Mouse (Mus musculus) ES-E14 (cell line): ENCODE measurements around the gene A730049H05Rik. TPM values are rescaled to one million over a fixed set of nuclear protein-coding genes. Genes with fewer than 3 reads are reported as not detected.

Experiments
- DNase-seq: peaks from one replicate; pipeline ENCODE4 v3.0.0-alpha.2; 2013; ENCODE audit warnings: low read depth, low spot score
- H3K27ac ChIP-seq: 2 replicates; pipeline ENCODE4 v1.5.1; 2012; ENCODE audit warnings: low read depth, mild to moderate bottlenecking, low read length, moderate library complexity, mixed read lengths; ENCODE audit not compliant: poor library complexity, insufficient read depth, severe bottlenecking
- H3K36me3 ChIP-seq: 2 replicates; pipeline ENCODE4 v1.6.1; 2012; ENCODE audit warnings: mild to moderate bottlenecking, low read length, moderate library complexity, mixed read lengths; ENCODE audit not compliant: control insufficient read depth, poor library complexity, insufficient read depth, severe bottlenecking
- H3K4me1 ChIP-seq, 2 experiments: fragments of 150-350 bp in 1 of 2; sonication (generic) in 1 of 2; 2 replicates each; pipeline ENCODE4 v1.6.1; 2012; ENCODE audit warnings: low read length in 2 of 2, mild to moderate bottlenecking in 1 of 2, mixed read lengths in 1 of 2; ENCODE audit not compliant: control insufficient read depth in 2 of 2, insufficient read depth in 2 of 2, poor library complexity in 1 of 2
- H3K4me3 ChIP-seq, 2 experiments: fragments of 150-350 bp in 1 of 2; sonication (generic) in 1 of 2; 2 replicates each; pipeline ENCODE4 v1.5.1; 2012; ENCODE audit warnings: low read length in 2 of 2, low read depth in 1 of 2, mild to moderate bottlenecking in 1 of 2, mixed read lengths in 1 of 2; ENCODE audit not compliant: insufficient read depth in 1 of 2, poor library complexity in 1 of 2, severe bottlenecking in 1 of 2
- H3K9ac ChIP-seq: 2 replicates; pipeline ENCODE4 v1.6.1; 2012; ENCODE audit warnings: low read depth, mild to moderate bottlenecking, low read length, mixed read lengths; ENCODE audit not compliant: poor library complexity, insufficient read depth, severe bottlenecking
- H3K9me3 ChIP-seq: fragments of 150-350 bp; sonication (generic); 2 replicates; pipeline ENCODE4 v1.6.1; 2012; ENCODE audit warnings: low read depth, mild to moderate bottlenecking, low read length; ENCODE audit not compliant: control insufficient read depth, insufficient read depth
- CHD2 ChIP-seq: IDR thresholded peaks from 2 replicates; pipeline ENCODE4 v1.6.1; 2014; ENCODE audit warnings: mild to moderate bottlenecking, low read depth, low read length, inconsistent platforms
- HCFC1 ChIP-seq: IDR thresholded peaks from 2 replicates; pipeline ENCODE4 v1.6.1; 2012; ENCODE audit warnings: low read length, inconsistent platforms, borderline replicate concordance; ENCODE audit not compliant: insufficient read depth
- MAFK ChIP-seq: IDR thresholded peaks from 2 replicates; pipeline ENCODE4 v1.6.1; 2014; ENCODE audit warnings: mild to moderate bottlenecking, low read depth, low read length, inconsistent platforms; ENCODE audit not compliant: insufficient read depth
- ZC3H11A ChIP-seq: IDR thresholded peaks from 2 replicates; pipeline ENCODE4 v1.6.1; 2012; ENCODE audit warnings: low read depth, mild to moderate bottlenecking, inconsistent platforms, low read length, borderline replicate concordance
- ZNF384 ChIP-seq: IDR thresholded peaks from 2 replicates; pipeline ENCODE4 v1.6.1; 2012; ENCODE audit warnings: low read depth, low read length, inconsistent platforms
- in situ Hi-C, 2 experiments: fragments of 600-800 bp; cut with MboI; formaldehyde crosslinking; loops; one replicate each; pipeline ENCODE4 v1.15.1; 2025; ENCODE audit warnings: low sequenced_read_pairs in 2 of 2, inconsistent platforms in 1 of 2; ENCODE audit not compliant: unreplicated experiment in 2 of 2
- total RNA-seq: library from RNA; depleted of rRNA; stranded (reverse); fragments of 300-350 nt; gene quantifications from 2 replicates; pipeline ENCODE4 v1.2.3, GENCODE M21; 2012

Gene A730049H05Rik
- total RNA-seq, 1 experiment: 2.5 TPM

DNA sequence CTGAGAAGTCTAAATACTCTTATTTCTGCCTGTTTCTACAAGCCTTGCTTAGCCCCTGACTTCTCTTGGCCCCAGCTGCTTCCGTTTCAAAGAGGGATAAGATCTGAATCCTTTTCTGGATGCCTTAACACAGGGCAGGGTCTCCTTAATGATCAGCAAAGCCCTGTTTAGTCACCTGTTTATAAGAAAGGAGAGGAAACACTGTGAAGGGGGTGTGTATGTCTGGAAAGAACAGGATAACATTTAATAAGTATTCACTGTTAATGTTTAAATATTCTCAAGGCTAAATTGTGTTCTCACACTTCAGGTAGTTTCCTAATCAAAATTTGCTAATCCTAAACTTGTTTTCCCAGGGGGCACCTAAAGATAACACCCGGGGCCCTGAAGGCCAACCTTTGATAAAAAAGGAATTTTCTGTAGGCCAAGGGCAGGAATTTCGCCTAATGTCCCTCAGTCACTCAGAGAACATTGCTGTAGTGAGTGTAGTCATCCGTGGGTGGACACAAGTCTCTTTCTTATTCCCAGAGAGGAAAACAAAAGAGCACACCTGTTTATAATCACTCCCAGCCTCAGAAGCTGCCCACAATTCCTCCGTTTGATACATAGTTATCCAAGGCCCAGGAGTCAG lies 44.1 kb downstream of the A730049H05Rik start:
- Histone ChIP-seq H3K4me1 (no peaks in the 10 kb centered on the region), H3K27ac (no peak overlapping the region), H3K4me3 (no peak overlapping the region), H3K36me3 (peaks cover 5% of the 10 kb centered on the region; the same call in 1 of the 2 replicates), H3K9me3 (no peaks in the 10 kb centered on the region), H3K9ac (no peak overlapping the region)
- in situ Hi-C loops: no loop called here
- TF ChIP-seq CHD2 (no peak), ZC3H11A (no peak), ZNF384 (no peak), MAFK (no peak), HCFC1 (no peak)
- DNase-seq: no peak

DNA sequence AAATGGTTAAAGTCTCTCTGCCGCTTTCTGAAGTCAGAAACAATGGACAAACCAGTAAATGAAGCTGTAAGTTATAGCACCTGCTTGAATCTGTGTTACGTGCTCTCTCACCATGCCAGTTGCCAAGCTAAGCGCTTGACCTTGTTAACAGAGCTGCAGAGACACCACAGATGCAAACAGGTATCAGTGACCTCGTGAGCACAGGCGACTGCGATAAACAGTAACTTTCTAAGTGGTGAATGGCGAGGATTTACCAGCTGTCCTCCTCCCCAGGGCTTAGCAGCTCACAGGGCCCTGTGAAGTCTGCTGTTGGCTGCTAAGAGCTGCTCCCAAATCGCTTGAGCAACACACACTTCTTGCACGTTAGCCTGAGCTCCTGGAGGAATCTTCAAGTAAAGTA lies 46.3 kb downstream of the A730049H05Rik start:
- Histone ChIP-seq H3K9me3 (no peaks in the 10 kb centered on the region), H3K9ac (no peak overlapping the region), H3K36me3 (peaks cover 3% of the 10 kb centered on the region; the same call in 1 of the 2 replicates), H3K4me1 (no peaks in the 10 kb centered on the region), H3K4me3 (no peak overlapping the region), H3K27ac (no peak overlapping the region)
- no peak for TF ChIP-seq CHD2
- no peak for TF ChIP-seq ZC3H11A
- no peak for TF ChIP-seq MAFK
- no peak for TF ChIP-seq HCFC1
- no peak for DNase-seq
- in situ Hi-C loops: no loop called here

DNA sequence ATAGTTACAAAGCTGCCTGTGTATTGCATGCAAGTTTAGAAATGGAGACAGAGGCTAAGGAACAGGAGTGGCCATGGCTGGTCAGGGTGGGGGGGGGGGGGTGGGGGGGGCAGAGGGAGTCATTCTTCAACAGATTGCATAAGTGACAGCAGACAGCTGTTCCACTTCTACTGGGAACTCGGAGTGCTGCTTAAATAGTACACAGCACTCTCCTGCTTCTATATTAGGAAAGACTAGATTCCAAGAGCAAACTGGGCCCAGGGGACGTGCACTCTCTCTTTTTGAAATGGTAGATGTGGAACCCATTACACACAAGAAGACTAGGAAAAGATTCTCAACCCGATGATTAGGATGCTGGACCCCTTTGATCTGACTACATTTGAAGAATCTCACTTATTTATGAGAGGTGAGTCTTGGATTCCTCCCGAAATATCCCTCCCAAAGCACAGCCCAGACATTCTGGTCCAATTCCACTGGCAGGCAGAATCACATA lies 52.9 kb downstream of the A730049H05Rik start, which contains the start of gene Gm15737:
TSS of gene Gm15737 (plus strand) at position 269 of the 493 bp plus-strand sequence.
- H3K4me3 ChIP-seq: peak within 1 kb of the TSS; percentile 31 to 35; a peak in 3 of 4 replicates

DNA sequence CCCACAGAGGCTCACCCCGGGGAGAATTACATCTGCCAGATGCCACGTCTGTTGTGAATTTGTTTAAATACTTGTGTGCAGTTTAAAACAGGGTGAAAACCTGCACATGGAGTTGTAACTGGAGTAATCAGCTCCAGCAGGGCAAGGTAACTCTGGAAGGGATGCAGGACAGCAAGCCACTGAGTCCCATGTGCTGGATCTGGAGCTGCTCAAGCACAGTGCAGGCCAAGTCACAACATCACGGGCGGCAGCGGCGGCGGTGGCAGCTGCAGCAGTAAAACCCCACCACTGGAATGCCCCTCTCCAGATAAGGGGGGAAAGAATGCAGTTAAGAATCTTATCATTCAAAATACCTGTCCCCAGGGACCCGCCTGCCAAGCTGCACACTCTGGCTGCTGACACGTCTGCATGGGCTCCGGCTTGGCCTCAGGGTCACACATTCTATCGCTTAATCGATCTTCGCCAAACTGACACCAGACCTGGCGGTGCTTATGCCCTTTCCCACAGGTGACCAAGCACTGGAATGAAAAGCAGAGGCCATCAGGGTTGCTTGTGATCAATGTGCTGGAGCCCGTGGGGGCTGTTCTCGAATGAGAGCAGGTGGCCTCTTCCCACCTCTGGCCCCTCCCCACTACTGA lies 53.4 kb downstream of the A730049H05Rik start:
- no peaks in the 10 kb centered on the region for H3K36me3 ChIP-seq
- DNase-seq: no peak
- peak overlapping the region; percentile 31 to 35; a peak in 3 of 4 replicates for H3K4me3 ChIP-seq
- H3K9ac ChIP-seq: no peak overlapping the region
- no peak overlapping the region for H3K27ac ChIP-seq
- in situ Hi-C loops: no loop called here
- H3K9me3 ChIP-seq: no peaks in the 10 kb centered on the region
- no peak for TF ChIP-seq ZC3H11A
- no peaks in the 10 kb centered on the region for H3K4me1 ChIP-seq

More for the DNA sequence above, 52.9 kb downstream of the A730049H05Rik start, which contains the start of gene Gm15737:
- no peaks in the 10 kb centered on the region for H3K4me1 ChIP-seq
- H3K36me3 ChIP-seq: no peaks in the 10 kb centered on the region
- DNase-seq: no peak
- TF ChIP-seq ZNF384: no peak
- TF ChIP-seq CHD2: no peak
- no peak for TF ChIP-seq HCFC1
- TF ChIP-seq ZC3H11A: no peak
- no peak for TF ChIP-seq MAFK
- no peak within 1 kb of the TSS for H3K9ac ChIP-seq
- H3K27ac ChIP-seq: no peak within 1 kb of the TSS
- in situ Hi-C loops: no loop called here
- no peaks in the 10 kb centered on the region for H3K9me3 ChIP-seq

DNA sequence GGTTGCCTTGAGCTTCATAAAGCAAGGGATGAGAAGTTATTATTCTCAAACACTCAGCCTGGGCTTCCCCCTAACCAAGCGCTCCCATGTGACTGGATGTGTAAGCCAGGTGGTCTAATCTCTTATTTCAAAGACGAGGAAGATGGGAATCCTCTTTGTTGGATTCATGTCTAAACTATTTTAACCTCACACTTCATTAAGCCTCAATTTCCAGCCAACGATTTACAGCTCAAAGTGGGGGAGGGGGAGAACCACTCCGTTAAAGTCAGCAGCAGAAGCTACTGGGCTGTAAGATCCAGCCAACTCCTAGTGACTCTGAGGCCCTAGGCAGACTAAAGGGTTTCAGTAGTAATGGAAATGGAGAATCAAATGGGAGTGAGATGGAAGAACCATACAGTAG lies 55.5 kb downstream of the A730049H05Rik start:
- Histone ChIP-seq H3K4me3 (no peak overlapping the region), H3K9ac (no peak overlapping the region), H3K27ac (no peak overlapping the region), H3K36me3 (no peaks in the 10 kb centered on the region), H3K9me3 (no peaks in the 10 kb centered on the region), H3K4me1 (no peaks in the 10 kb centered on the region)
- no peak for DNase-seq
- TF ChIP-seq ZC3H11A (no peak), HCFC1 (no peak), MAFK (no peak), ZNF384 (no peak), CHD2 (no peak)
- in situ Hi-C loops: no loop called here
